Mouse (Mus musculus): ENCODE data around the gene Susd3.

Susd3 gene

GRCm38 (mm10) chr13:49248467-49248862, at the start of gene Susd3:
Susd3 (minus strand) TSS chr13:49248706.
- no peak for DNase-seq (ENCODE audit: low spot score in 2 of 2)

- no peak for DNase-seq (ENCODE audit: low spot score in 2 of 2)
These were observed 47.8 kb upstream of the Susd3 start for GRCm38 (mm10) chr13:49296270-49296669.

GRCm38 (mm10) chr13:49294108-49294507, 45.6 kb upstream of the Susd3 start:
- DNase-seq (ENCODE audit: low spot score in 2 of 2): no peak

GRCm38 (mm10) chr13:49291949-49292348, 43.4 kb upstream of the Susd3 start:
- no peak for DNase-seq (ENCODE audit: low spot score in 2 of 2)

GRCm38 (mm10) chr13:49291398-49291797, 42.9 kb upstream of the Susd3 start:
- peak; percentile 39 to 78 for DNase-seq (ENCODE audit: low spot score in 2 of 2)

GRCm38 (mm10) chr13:49287224-49287623, 38.7 kb upstream of the Susd3 start:
- no peak for DNase-seq (ENCODE audit: low spot score in 2 of 2)

- no peak for DNase-seq (ENCODE audit: low spot score in 2 of 2)
These were observed 38.2 kb upstream of the Susd3 start for GRCm38 (mm10) chr13:49286750-49287149.

- DNase-seq (ENCODE audit: low spot score in 2 of 2): no peak
These were observed 35.2 kb upstream of the Susd3 start for GRCm38 (mm10) chr13:49283686-49284085.

- DNase-seq (ENCODE audit: low spot score in 2 of 2): no peak
These were observed 33.7 kb upstream of the Susd3 start for GRCm38 (mm10) chr13:49282168-49282567.

GRCm38 (mm10) chr13:49271831-49272765, 23.6 kb upstream of the Susd3 start:
- DNase-seq (ENCODE audit: low spot score in 2 of 2): no peak

GRCm38 (mm10) chr13:49270500-49270899, 22.0 kb upstream of the Susd3 start:
- DNase-seq (ENCODE audit: low spot score in 2 of 2): no peak

GRCm38 (mm10) chr13:49267645-49268044, 19.1 kb upstream of the Susd3 start:
- no peak for DNase-seq (ENCODE audit: low spot score in 2 of 2)

GRCm38 (mm10) chr13:49260036-49260722, 11.7 kb upstream of the Susd3 start:
- DNase-seq (ENCODE audit: low spot score in 2 of 2): no peak

- no peak for DNase-seq (ENCODE audit: low spot score in 2 of 2)
These were observed 9.4 kb upstream of the Susd3 start for GRCm38 (mm10) chr13:49257819-49258313.

- DNase-seq (ENCODE audit: low spot score in 2 of 2): no peak
These were observed 4.2 kb upstream of the Susd3 start for GRCm38 (mm10) chr13:49252746-49253145.

GRCm38 (mm10) chr13:49252113-49252512, 3.6 kb upstream of the Susd3 start:
- no peak for DNase-seq (ENCODE audit: low spot score in 2 of 2)

- peak in 1 of 2 experiments; percentile 37 for DNase-seq (ENCODE audit: low spot score in 2 of 2)
These were observed 2.4 kb upstream of the Susd3 start for GRCm38 (mm10) chr13:49250716-49251517.

GRCm38 (mm10) chr13:49249634-49250033, 1.1 kb upstream of the Susd3 start:
- no peak for DNase-seq (ENCODE audit: low spot score in 2 of 2)

- DNase-seq (ENCODE audit: low spot score in 2 of 2): no peak
These were observed 417 bp upstream of the Susd3 start for GRCm38 (mm10) chr13:49248923-49249322.

- peak; percentile 59 to 84 for DNase-seq (ENCODE audit: low spot score in 2 of 2)
These were observed 603 bp downstream of the Susd3 start for GRCm38 (mm10) chr13:49247740-49248466.

- no peak for DNase-seq (ENCODE audit: low spot score in 2 of 2)
These were observed 1.2 kb downstream of the Susd3 start for GRCm38 (mm10) chr13:49247232-49247739.

All from spleen, postnatal 4 days (tissue).